Mouse (Mus musculus) neural tube, embryonic 15.5 days (tissue): ENCODE data around the gene Aig1. TPM values are rescaled to one million over a fixed set of nuclear protein-coding genes. Genes with fewer than 3 reads are reported as not detected.

ENCODE experiments used
- ATAC-seq: fragments of 200-750 bp; cut with Nextera tagmentation; 2 replicates; pipeline ENCODE4 v1.8.0; 2017; ENCODE audit warnings: mild to moderate bottlenecking, moderate TSS enrichment, moderate library complexity; ENCODE audit not compliant: low FRiP score
- H3K27ac ChIP-seq: fragments of 300-500 bp; sonication (generic); replicated peaks from 2 replicates; pipeline ENCODE4 v1.5.1; 2015; ENCODE audit warnings: mild to moderate bottlenecking, inconsistent platforms
- H3K27me3 ChIP-seq: fragments of 300-500 bp; sonication (generic); replicated peaks from 2 replicates; pipeline ENCODE4 v1.6.1; 2015; ENCODE audit warnings: inconsistent platforms
- H3K36me3 ChIP-seq: fragments of 300-500 bp; sonication (generic); 2 replicates; pipeline ENCODE4 v1.6.1; 2015; ENCODE audit warnings: inconsistent platforms
- H3K4me1 ChIP-seq: fragments of 300-500 bp; sonication (generic); 2 replicates; pipeline ENCODE4 v1.6.1; 2015; ENCODE audit warnings: inconsistent platforms
- H3K4me2 ChIP-seq: fragments of 300-500 bp; sonication (generic); 2 replicates; pipeline ENCODE4 v1.6.1; 2015; ENCODE audit warnings: inconsistent platforms, mild to moderate bottlenecking, moderate library complexity
- H3K4me3 ChIP-seq: fragments of 300-500 bp; sonication (generic); replicated peaks from 2 replicates; pipeline ENCODE4 v1.5.1; 2015; ENCODE audit warnings: mild to moderate bottlenecking, inconsistent platforms
- H3K9ac ChIP-seq: fragments of 300-500 bp; sonication (generic); replicated peaks from 2 replicates; pipeline ENCODE4 v1.6.1; 2015; ENCODE audit warnings: mild to moderate bottlenecking, inconsistent platforms
- H3K9me3 ChIP-seq: fragments of 300-500 bp; sonication (generic); replicated peaks from 2 replicates; pipeline ENCODE4 v1.6.1; 2016; ENCODE audit warnings: inconsistent platforms
- WGBS: fragments of 180-500 bp; shearing (Covaris S2); methylation state at CpG from one replicate; pipeline ENCODE4 v1.1.7; 2015; ENCODE audit warnings: mixed read lengths; 5-methylcytosine and 5-hydroxymethylcytosine counted together
- polyA plus RNA-seq: library from polyadenylated mRNA; unstranded; fragments of >200 nt; fragmentation: Nextera tagmentation; extraction: Ambion mirVana; gene quantifications from 2 replicates; pipeline ENCODE4 v1.2.1, GENCODE M21; 2015

The Aig1 gene
- polyA plus RNA-seq, 1 experiment from 2014 or later, result 112 TPM

GRCm38 (mm10) chr10:13716132-13716531, 152.6 kb downstream of the Aig1 start:
- no peaks in the 10 kb centered on the region for H3K27me3 ChIP-seq
- H3K4me1 ChIP-seq, result peaks cover 19% of the 10 kb centered on the region
- H3K9me3 ChIP-seq, result no peaks in the 10 kb centered on the region
- 50% methylated on average over 2 of the region's 2 CpGs for WGBS
- no peaks in the 10 kb centered on the region for H3K36me3 ChIP-seq
- H3K27ac ChIP-seq, result no peak overlapping the region
- no peak for ATAC-seq
- H3K4me3 ChIP-seq, result no peak overlapping the region
- H3K4me2 ChIP-seq, result no peak overlapping the region
- H3K9ac ChIP-seq, result no peak overlapping the region

- H3K4me2 ChIP-seq, result no peak overlapping the region
- H3K9ac ChIP-seq, result no peak overlapping the region
- no peak for ATAC-seq
- 88% methylated on average over 6 of the region's 6 CpGs for WGBS
- H3K4me1 ChIP-seq, result peaks cover 19% of the 10 kb centered on the region
- H3K9me3 ChIP-seq, result no peaks in the 10 kb centered on the region
- no peak overlapping the region for H3K27ac ChIP-seq
- H3K36me3 ChIP-seq, result no peaks in the 10 kb centered on the region
- no peak overlapping the region for H3K4me3 ChIP-seq
- H3K27me3 ChIP-seq, result no peaks in the 10 kb centered on the region
Measured at GRCm38 (mm10) chr10:13715584-13715983, 153.2 kb downstream of the Aig1 start.

- WGBS, result 26% methylated on average over 7 of the region's 7 CpGs
- Histone ChIP-seq H3K9ac (no peak overlapping the region), H3K4me1 (peaks cover 19% of the 10 kb centered on the region), H3K27ac (peak overlapping the region; percentile 68), H3K4me2 (0 out of 2 replicates have a peak overlapping the region, but pooled peaks have one; percentile 9), H3K9me3 (no peaks in the 10 kb centered on the region), H3K36me3 (no peaks in the 10 kb centered on the region), H3K27me3 (no peaks in the 10 kb centered on the region), H3K4me3 (no peak overlapping the region)
- no peak; the same call in 1 of the 2 replicates for ATAC-seq
Measured at GRCm38 (mm10) chr10:13714920-13715293, 153.9 kb downstream of the Aig1 start.

- Histone ChIP-seq H3K27ac (peak overlapping the region; percentile 68), H3K9me3 (no peaks in the 10 kb centered on the region), H3K4me3 (no peak overlapping the region), H3K36me3 (no peaks in the 10 kb centered on the region), H3K4me2 (0 out of 2 replicates have a peak overlapping the region, but pooled peaks have one; percentile 9), H3K27me3 (no peaks in the 10 kb centered on the region), H3K9ac (no peak overlapping the region), H3K4me1 (peaks cover 19% of the 10 kb centered on the region)
- WGBS, result 10% methylated on average over 9 of the region's 9 CpGs
- ATAC-seq, result peak; percentile 75
Measured at GRCm38 (mm10) chr10:13714199-13714919, 154.4 kb downstream of the Aig1 start.

GRCm38 (mm10) chr10:13713711-13714110, 155.1 kb downstream of the Aig1 start:
- Histone ChIP-seq H3K27me3 (no peaks in the 10 kb centered on the region), H3K4me2 (0 out of 2 replicates have a peak overlapping the region, but pooled peaks have one; percentile 1), H3K4me1 (peaks cover 19% of the 10 kb centered on the region), H3K9ac (no peak overlapping the region), H3K4me3 (no peak overlapping the region), H3K27ac (peak overlapping the region; percentile 68), H3K36me3 (no peaks in the 10 kb centered on the region), H3K9me3 (no peaks in the 10 kb centered on the region)
- no peak for ATAC-seq
- 60% methylated on average over 5 of the region's 5 CpGs for WGBS

GRCm38 (mm10) chr10:13713116-13713515, 155.7 kb downstream of the Aig1 start:
- Histone ChIP-seq H3K27ac (no peak overlapping the region), H3K36me3 (no peaks in the 10 kb centered on the region), H3K9me3 (no peaks in the 10 kb centered on the region), H3K9ac (no peak overlapping the region), H3K4me1 (peaks cover 19% of the 10 kb centered on the region), H3K4me2 (no peak overlapping the region), H3K27me3 (no peaks in the 10 kb centered on the region), H3K4me3 (no peak overlapping the region)
- WGBS, result 58% methylated on average over 2 of the region's 2 CpGs
- no peak for ATAC-seq

- 94% methylated on average over 8 of the region's 8 CpGs for WGBS
- Histone ChIP-seq H3K27me3 (no peaks in the 10 kb centered on the region), H3K4me3 (no peak overlapping the region), H3K27ac (no peak overlapping the region), H3K36me3 (no peaks in the 10 kb centered on the region), H3K4me1 (peaks cover 19% of the 10 kb centered on the region), H3K9ac (no peak overlapping the region), H3K9me3 (no peaks in the 10 kb centered on the region), H3K4me2 (no peak overlapping the region)
- ATAC-seq, result no peak
Measured at GRCm38 (mm10) chr10:13711281-13711829, 157.4 kb downstream of the Aig1 start.

GRCm38 (mm10) chr10:13705771-13706170, 163.0 kb downstream of the Aig1 start:
- H3K4me1 ChIP-seq, result no peaks in the 10 kb centered on the region
- WGBS, result 58% methylated on average over 4 of the region's 4 CpGs
- no peak for ATAC-seq
- H3K27me3 ChIP-seq, result no peaks in the 10 kb centered on the region
- H3K9ac ChIP-seq, result no peak overlapping the region
- no peaks in the 10 kb centered on the region for H3K36me3 ChIP-seq
- H3K4me2 ChIP-seq, result no peak overlapping the region
- no peak overlapping the region for H3K4me3 ChIP-seq
- no peak overlapping the region; the same call in 1 of the 2 replicates for H3K27ac ChIP-seq
- no peaks in the 10 kb centered on the region for H3K9me3 ChIP-seq

GRCm38 (mm10) chr10:13702688-13703087, 166.1 kb downstream of the Aig1 start:
- Histone ChIP-seq H3K4me1 (no peaks in the 10 kb centered on the region), H3K4me3 (no peak overlapping the region), H3K9me3 (no peaks in the 10 kb centered on the region), H3K4me2 (no peak overlapping the region), H3K27ac (no peak overlapping the region), H3K27me3 (no peaks in the 10 kb centered on the region), H3K9ac (no peak overlapping the region), H3K36me3 (no peaks in the 10 kb centered on the region)
- no peak for ATAC-seq
- WGBS, result 72% methylated on average over 6 of the region's 6 CpGs

- Histone ChIP-seq H3K4me2 (no peak overlapping the region), H3K27me3 (no peaks in the 10 kb centered on the region), H3K36me3 (no peaks in the 10 kb centered on the region), H3K9me3 (no peaks in the 10 kb centered on the region), H3K4me3 (no peak overlapping the region), H3K9ac (no peak overlapping the region), H3K4me1 (no peaks in the 10 kb centered on the region), H3K27ac (no peak overlapping the region)
- ATAC-seq, result no peak
- WGBS, result 54% methylated on average over 8 of the region's 8 CpGs
Measured at GRCm38 (mm10) chr10:13702043-13702442, 166.7 kb downstream of the Aig1 start.

- Histone ChIP-seq H3K36me3 (no peaks in the 10 kb centered on the region), H3K4me1 (no peaks in the 10 kb centered on the region), H3K4me2 (no peak overlapping the region), H3K9ac (no peak overlapping the region), H3K4me3 (no peak overlapping the region), H3K27ac (no peak overlapping the region), H3K27me3 (no peaks in the 10 kb centered on the region), H3K9me3 (no peaks in the 10 kb centered on the region)
- ATAC-seq, result no peak
Measured at GRCm38 (mm10) chr10:13696326-13696725, 172.5 kb downstream of the Aig1 start.

GRCm38 (mm10) chr10:13693276-13693675, 175.5 kb downstream of the Aig1 start:
- Histone ChIP-seq H3K4me3 (no peak overlapping the region), H3K27me3 (no peaks in the 10 kb centered on the region), H3K36me3 (no peaks in the 10 kb centered on the region), H3K4me1 (peaks cover 7% of the 10 kb centered on the region), H3K9me3 (no peaks in the 10 kb centered on the region), H3K27ac (no peak overlapping the region), H3K9ac (no peak overlapping the region), H3K4me2 (no peak overlapping the region)
- ATAC-seq, result no peak
- 96% methylated on average over 4 of the region's 4 CpGs for WGBS
